Mouse (Mus musculus): ENCODE results near the gene Gpr137b. TPM values are rescaled to one million over a fixed set of nuclear protein-coding genes. Genes with fewer than 3 reads are reported as not detected.
"Not testable (repeated sequence)": the region's sequence is repeated elsewhere in the genome, so short reads cannot be mapped to it uniquely, and the experiment has no call there.

Gene Gpr137b
- total and polyA plus RNA-seq, 2 experiments from 2014 or later = 5.2 to 6.1 TPM

DNA sequence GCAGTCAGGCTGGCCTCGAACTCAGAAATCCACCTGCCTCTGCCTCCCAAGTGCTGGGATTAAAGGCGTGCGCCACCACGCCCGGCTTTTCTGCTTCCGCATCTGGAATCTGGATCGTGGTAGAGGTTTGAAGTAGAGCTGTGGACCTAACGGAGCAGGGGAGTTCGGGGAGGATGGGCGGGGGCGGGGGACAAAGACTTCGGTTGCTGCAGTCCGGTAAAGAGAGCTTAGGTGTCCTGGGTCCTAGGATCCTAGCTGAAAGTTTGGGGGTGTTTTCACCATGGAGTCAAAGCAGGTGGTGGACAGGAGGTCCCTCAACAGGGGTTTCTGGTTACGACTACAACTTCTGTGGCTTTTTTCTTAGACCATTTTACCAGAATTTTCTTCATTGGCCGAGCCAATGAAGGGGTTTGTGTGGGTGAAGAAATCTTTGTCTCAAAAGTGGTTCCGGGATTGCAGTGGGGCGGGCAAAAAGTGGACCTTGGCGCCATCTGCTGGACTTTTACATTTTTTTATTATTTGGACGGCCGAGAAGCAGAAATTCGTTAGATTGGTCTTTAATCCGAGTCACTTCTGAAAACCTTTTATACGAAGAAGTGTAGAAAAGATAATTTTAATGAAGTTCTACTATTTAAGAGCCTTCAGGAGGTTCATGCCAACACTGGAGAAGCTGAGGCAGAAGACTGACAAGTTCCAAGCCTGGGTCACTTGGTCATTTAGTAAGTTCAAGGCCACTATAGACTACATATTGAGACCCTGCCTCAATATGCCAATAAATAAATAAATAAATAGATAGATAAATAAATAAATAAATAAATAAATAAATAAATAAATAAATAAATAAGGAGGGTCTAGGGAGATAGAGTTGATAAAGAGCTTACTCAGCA is 21.5 kb upstream of the Gpr137b start:
- H3K4me3 ChIP-seq (ENCODE audit: low read depth, low read length); H3K9me3 ChIP-seq (replicated peaks; ENCODE audit: control insufficient read depth, low read length): not testable (repeated sequence)

DNA sequence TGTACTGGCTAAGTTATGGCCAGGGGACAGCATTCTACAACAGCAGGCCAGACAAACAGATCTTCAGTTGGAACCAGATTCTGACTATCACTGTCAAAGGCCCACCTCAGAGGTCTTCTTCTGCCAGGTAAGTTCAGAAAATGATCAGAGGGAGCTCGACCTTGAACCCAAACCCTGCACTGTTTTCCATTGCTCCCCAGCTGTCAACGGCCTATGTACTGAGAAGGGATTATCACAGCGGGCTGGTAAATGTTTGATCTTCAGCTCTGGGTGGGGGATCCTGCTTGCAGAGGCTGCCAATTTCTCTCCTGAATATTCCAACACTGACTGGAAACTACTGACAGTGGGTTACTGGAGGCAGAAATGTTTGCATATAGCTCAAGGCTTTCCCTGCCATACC is 20.4 kb upstream of the Gpr137b start:
- H3K36me3 ChIP-seq (replicated peaks; ENCODE audit: control insufficient read depth, insufficient read depth, low read length) = no peaks in the 10 kb centered on the region
- H3K9me3 ChIP-seq (replicated peaks; ENCODE audit: control insufficient read depth, low read length) = no peaks in the 10 kb centered on the region
- H3K27me3 ChIP-seq (ENCODE audit: control insufficient read depth, insufficient read depth, low read length) = no peaks in the 10 kb centered on the region
- H3K4me2 ChIP-seq (ENCODE audit: low read depth, low read length) = no peak overlapping the region
- H3K4me1 ChIP-seq (ENCODE audit: control insufficient read depth, insufficient read depth) = no peaks in the 10 kb centered on the region
- ATAC-seq (ENCODE audit: insufficient read depth, low read depth) (no peak), DNase-seq (ENCODE audit: low spot score) (no peak)
- WGBS = 65% methylated on average over 3 of the region's 3 CpGs
- H3K4me3 ChIP-seq (ENCODE audit: low read depth, low read length) = no peak overlapping the region
- no peak for TF ChIP-seq CTCF (IDR thresholded peaks at IDR 0.05; ENCODE audit: low read depth)
- no peak for TF ChIP-seq EP300 (IDR thresholded peaks at IDR 0.05; ENCODE audit: low read depth)
- H3K27ac ChIP-seq (ENCODE audit: low read depth) = no peak overlapping the region
- H3K9ac ChIP-seq (replicated peaks; ENCODE audit: low read depth, low read length) = no peak overlapping the region

More for the DNA sequence above, 21.5 kb upstream of the Gpr137b start:
- not testable (repeated sequence) for H3K36me3 ChIP-seq (replicated peaks; ENCODE audit: control insufficient read depth, insufficient read depth, low read length); H3K9ac ChIP-seq (replicated peaks; ENCODE audit: low read depth, low read length); ATAC-seq (ENCODE audit: insufficient read depth, low read depth); H3K27me3 ChIP-seq (ENCODE audit: control insufficient read depth, insufficient read depth, low read length); H3K27ac ChIP-seq (ENCODE audit: low read depth); H3K4me1 ChIP-seq (ENCODE audit: control insufficient read depth, insufficient read depth); DNase-seq (ENCODE audit: low spot score)
- peak overlapping the region; percentile 21; the same call in 1 of the 2 replicates for H3K4me2 ChIP-seq (ENCODE audit: low read depth, low read length)
- WGBS = 32% methylated on average over 23 of the region's 23 CpGs
- peak; percentile 37 for TF ChIP-seq CTCF (IDR thresholded peaks at IDR 0.05; ENCODE audit: low read depth)

DNA sequence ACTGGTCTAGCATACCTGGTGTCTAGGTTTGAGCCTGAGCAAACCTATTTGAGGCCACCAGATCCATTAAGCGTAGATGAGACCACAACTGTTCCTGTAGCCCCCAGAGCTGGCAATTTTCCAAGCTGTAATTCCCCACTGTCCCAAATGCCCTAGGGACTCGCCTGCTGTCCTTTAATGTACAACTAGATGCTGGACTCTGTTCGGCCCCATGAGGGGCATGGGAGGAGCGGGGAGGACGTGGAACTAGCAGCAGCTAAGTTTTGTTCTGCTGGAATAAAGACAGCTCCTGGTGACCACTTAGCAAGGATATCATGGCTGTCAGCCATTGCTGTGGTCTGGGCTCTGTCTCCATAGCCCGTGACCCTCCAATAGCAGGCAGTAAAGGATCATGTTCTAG is 11.7 kb upstream of the Gpr137b start:
- H3K4me1 ChIP-seq (ENCODE audit: control insufficient read depth, insufficient read depth); H3K36me3 ChIP-seq (replicated peaks; ENCODE audit: control insufficient read depth, insufficient read depth, low read length); ATAC-seq (ENCODE audit: insufficient read depth, low read depth); H3K9me3 ChIP-seq (replicated peaks; ENCODE audit: control insufficient read depth, low read length); H3K4me3 ChIP-seq (ENCODE audit: low read depth, low read length); H3K27ac ChIP-seq (ENCODE audit: low read depth); H3K9ac ChIP-seq (replicated peaks; ENCODE audit: low read depth, low read length); H3K27me3 ChIP-seq (ENCODE audit: control insufficient read depth, insufficient read depth, low read length); DNase-seq (ENCODE audit: low spot score); H3K4me2 ChIP-seq (ENCODE audit: low read depth, low read length): not testable (repeated sequence)
- no CpG with 5 or more reads among the region's 6 CpGs for WGBS

DNA sequence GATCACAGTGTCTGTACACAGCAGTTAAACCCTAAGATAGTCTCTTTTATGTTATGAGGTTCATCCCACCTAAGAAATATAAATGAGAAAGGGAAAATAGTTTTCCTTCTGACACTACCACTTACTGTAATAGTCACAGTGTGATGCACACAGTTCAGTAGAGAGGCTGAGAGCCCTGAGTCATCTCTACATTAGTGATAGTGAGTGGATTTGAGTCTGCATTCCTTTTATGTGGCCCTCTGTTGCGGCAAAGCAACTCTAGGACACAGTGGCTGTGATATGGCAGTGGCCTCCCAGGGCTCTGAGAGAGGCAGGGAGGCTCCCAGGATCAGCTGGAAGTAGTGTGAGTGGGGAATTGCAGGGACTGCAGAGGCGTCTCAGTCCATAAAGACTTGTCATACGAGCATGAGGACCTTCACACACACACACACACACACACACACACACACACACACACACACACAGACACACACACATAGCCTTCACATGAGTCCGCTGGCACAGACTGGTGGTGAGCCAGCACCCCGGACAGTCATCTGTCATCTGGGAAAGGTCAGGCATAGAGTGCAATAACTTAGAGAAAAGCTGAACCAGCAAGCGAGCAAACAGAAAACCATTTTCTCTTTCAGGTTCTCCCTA is 10.8 kb upstream of the Gpr137b start:
- DNase-seq (ENCODE audit: low spot score); H3K27ac ChIP-seq (ENCODE audit: low read depth): not testable (repeated sequence)

DNA sequence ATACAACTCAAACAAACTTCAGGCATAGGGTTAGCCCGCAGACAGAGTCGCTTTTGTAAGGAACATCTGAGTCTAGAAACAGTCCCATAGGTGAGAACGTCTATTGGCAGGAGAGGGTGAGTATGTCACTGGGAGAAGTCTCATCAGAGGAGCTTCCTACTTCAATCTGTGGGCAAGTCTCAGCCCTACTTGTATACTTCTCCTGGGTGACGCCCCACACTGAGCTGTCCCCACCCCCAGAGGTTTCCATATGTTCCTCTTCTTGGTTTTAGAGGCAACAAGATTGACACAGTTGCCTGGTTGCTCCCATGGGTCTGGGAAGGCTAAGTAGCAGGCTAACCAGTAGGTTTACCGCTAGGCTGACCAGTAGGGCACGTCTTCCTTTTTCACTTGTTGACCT is 10.0 kb upstream of the Gpr137b start:
- not testable (repeated sequence) for H3K27me3 ChIP-seq (ENCODE audit: control insufficient read depth, insufficient read depth, low read length); H3K27ac ChIP-seq (ENCODE audit: low read depth); H3K4me3 ChIP-seq (ENCODE audit: low read depth, low read length); H3K4me2 ChIP-seq (ENCODE audit: low read depth, low read length); H3K36me3 ChIP-seq (replicated peaks; ENCODE audit: control insufficient read depth, insufficient read depth, low read length); H3K4me1 ChIP-seq (ENCODE audit: control insufficient read depth, insufficient read depth); H3K9me3 ChIP-seq (replicated peaks; ENCODE audit: control insufficient read depth, low read length); ATAC-seq (ENCODE audit: insufficient read depth, low read depth); H3K9ac ChIP-seq (replicated peaks; ENCODE audit: low read depth, low read length); DNase-seq (ENCODE audit: low spot score)
- 64% methylated on average over 4 of the region's 6 CpGs for WGBS

More for the DNA sequence above, 10.8 kb upstream of the Gpr137b start:
- not testable (repeated sequence) for H3K9ac ChIP-seq (replicated peaks; ENCODE audit: low read depth, low read length); H3K9me3 ChIP-seq (replicated peaks; ENCODE audit: control insufficient read depth, low read length); H3K27me3 ChIP-seq (ENCODE audit: control insufficient read depth, insufficient read depth, low read length); H3K4me3 ChIP-seq (ENCODE audit: low read depth, low read length); H3K4me1 ChIP-seq (ENCODE audit: control insufficient read depth, insufficient read depth); H3K4me2 ChIP-seq (ENCODE audit: low read depth, low read length); H3K36me3 ChIP-seq (replicated peaks; ENCODE audit: control insufficient read depth, insufficient read depth, low read length)
- 59% methylated on average over 6 of the region's 6 CpGs for WGBS
- ATAC-seq (ENCODE audit: insufficient read depth, low read depth) = 0 out of 2 replicates have a peak, but pooled peaks have one; percentile 20

DNA sequence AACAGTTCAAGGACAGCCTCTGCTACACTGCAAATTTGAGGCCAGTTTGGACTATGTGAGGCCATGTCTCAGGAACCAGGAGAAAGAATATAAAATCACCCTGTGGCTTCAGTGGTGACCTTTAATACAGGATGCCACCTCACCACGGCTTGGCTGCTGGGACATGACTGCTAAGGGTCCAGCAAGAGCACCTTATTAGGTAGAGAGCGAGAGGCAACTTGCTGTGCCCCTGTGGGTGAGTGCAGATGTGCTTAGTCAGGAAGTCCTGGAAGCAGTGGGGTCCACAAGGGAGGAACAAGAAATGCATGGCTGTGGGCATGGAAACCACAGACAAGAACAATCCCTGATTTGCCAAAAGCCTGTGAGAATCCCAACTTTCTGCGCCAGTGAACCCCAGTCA is 9.6 kb upstream of the Gpr137b start:
- H3K27me3 ChIP-seq (ENCODE audit: control insufficient read depth, insufficient read depth, low read length); H3K4me1 ChIP-seq (ENCODE audit: control insufficient read depth, insufficient read depth); DNase-seq (ENCODE audit: low spot score); H3K9me3 ChIP-seq (replicated peaks; ENCODE audit: control insufficient read depth, low read length); H3K27ac ChIP-seq (ENCODE audit: low read depth); H3K36me3 ChIP-seq (replicated peaks; ENCODE audit: control insufficient read depth, insufficient read depth, low read length); H3K4me3 ChIP-seq (ENCODE audit: low read depth, low read length); H3K4me2 ChIP-seq (ENCODE audit: low read depth, low read length); H3K9ac ChIP-seq (replicated peaks; ENCODE audit: low read depth, low read length); ATAC-seq (ENCODE audit: insufficient read depth, low read depth): not testable (repeated sequence)
- WGBS = 68% methylated on average over 2 of the region's 3 CpGs

DNA sequence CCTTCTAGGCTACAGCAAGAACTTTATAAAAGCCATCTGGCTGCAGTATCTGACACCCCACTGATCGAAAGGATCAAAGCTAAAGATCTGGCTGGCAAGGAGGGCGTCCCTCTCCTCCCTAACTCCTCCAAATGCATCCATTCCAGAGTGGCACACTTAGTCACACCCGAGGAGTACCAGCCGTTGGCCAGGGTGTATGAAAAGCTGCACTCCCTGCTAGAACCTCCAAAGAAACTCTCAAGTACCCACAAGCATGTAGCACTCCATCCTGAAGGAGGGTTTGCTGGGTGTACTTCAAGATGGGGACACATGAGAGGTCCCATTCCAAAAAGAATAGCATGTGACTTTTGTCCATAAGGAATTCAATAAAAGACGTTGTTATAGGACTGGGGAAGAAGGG is 9.0 kb upstream of the Gpr137b start:
- H3K4me2 ChIP-seq (ENCODE audit: low read depth, low read length); H3K9me3 ChIP-seq (replicated peaks; ENCODE audit: control insufficient read depth, low read length); H3K36me3 ChIP-seq (replicated peaks; ENCODE audit: control insufficient read depth, insufficient read depth, low read length); H3K4me1 ChIP-seq (ENCODE audit: control insufficient read depth, insufficient read depth); ATAC-seq (ENCODE audit: insufficient read depth, low read depth); H3K27me3 ChIP-seq (ENCODE audit: control insufficient read depth, insufficient read depth, low read length); H3K4me3 ChIP-seq (ENCODE audit: low read depth, low read length); DNase-seq (ENCODE audit: low spot score); H3K27ac ChIP-seq (ENCODE audit: low read depth); H3K9ac ChIP-seq (replicated peaks; ENCODE audit: low read depth, low read length): not testable (repeated sequence)
- WGBS = 63% methylated on average over 4 of the region's 5 CpGs

DNA sequence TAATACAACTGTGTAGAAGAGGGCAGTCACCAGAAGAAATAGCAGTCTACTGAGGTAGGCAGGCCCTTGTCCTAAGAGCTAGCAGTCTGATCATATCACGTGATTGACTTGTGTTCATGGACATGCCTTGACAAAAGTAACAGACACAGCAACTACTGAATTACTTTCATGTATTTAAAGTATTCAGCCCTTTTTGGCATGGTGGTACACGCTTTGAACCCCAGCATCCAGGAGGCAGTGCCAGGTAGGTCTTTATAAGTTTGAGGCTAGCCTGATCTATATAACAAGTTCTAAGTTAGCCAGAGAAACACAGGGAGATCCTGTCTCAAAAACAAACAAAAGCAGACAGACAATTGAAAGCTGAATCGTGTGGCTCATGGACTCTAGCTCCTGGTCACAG is 7.0 kb upstream of the Gpr137b start:
- 60% methylated on average over 3 of the region's 3 CpGs for WGBS
- H3K4me1 ChIP-seq (ENCODE audit: control insufficient read depth, insufficient read depth); H3K27me3 ChIP-seq (ENCODE audit: control insufficient read depth, insufficient read depth, low read length); H3K27ac ChIP-seq (ENCODE audit: low read depth); H3K4me3 ChIP-seq (ENCODE audit: low read depth, low read length); H3K36me3 ChIP-seq (replicated peaks; ENCODE audit: control insufficient read depth, insufficient read depth, low read length); ATAC-seq (ENCODE audit: insufficient read depth, low read depth); H3K4me2 ChIP-seq (ENCODE audit: low read depth, low read length); H3K9me3 ChIP-seq (replicated peaks; ENCODE audit: control insufficient read depth, low read length); H3K9ac ChIP-seq (replicated peaks; ENCODE audit: low read depth, low read length); DNase-seq (ENCODE audit: low spot score): not testable (repeated sequence)
